Mouse (Mus musculus) frontal cortex, postnatal 14 days (tissue): ENCODE measurements around the gene Mrps2.
"Not testable (repeated sequence)": the region's sequence is repeated elsewhere in the genome, so short reads cannot be mapped to it uniquely, and the experiment has no call there.

Experiments
- DNase-seq, 2 experiments: peaks; one replicate each; pipeline ENCODE4 v3.0.0; 2022; ENCODE audit warnings: low spot score in 2 of 2

Mrps2 gene

GRCm38 (mm10) chr2:28472011-28472410, 4.1 kb downstream of the Mrps2 start:
- not testable (repeated sequence) for DNase-seq

- DNase-seq, result not testable (repeated sequence)
These were observed 10.1 kb downstream of the Mrps2 start for GRCm38 (mm10) chr2:28477993-28478392.

- no peak for DNase-seq
These were observed 11.6 kb downstream of the Mrps2 start for GRCm38 (mm10) chr2:28479208-28480204.

DNA sequence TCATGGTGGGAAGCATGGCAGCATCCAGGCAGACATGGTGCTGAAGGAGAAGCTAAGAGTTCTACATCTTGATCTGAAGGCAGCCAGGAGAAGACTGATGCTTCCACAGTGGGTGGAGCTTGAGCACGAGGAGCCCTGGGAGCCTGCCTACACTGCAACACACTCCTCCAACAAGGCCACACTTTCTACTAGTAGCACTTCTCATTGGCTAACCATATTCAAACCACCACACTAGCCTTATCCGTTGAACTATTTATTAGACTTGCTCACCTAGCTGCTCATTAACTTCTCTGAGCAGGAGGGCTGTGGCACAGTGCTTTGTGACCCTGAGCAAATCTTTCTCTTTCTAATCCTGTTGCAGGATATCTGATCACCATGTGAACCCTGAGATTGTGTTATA, 16.0 kb downstream of the Mrps2 start:
- DNase-seq, result no peak

DNA sequence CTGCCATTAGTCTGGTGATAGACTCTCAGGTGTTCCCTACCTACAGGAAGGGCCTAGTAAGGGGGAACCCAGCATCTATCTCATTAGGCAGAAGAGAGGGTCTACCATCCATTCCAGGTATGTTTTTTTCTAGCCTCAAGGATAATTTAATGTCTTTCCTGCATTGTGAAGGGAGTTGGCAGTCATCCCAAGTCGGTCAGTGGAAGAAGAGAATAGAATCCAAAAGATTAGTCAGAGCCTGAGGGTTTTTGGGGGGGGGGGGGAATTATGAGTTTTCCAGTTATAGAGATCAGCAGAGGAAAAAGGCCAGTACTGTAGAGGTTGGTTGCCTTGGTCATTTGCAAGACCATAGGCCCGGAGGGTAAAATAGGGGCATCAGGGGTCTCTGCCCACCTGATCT, 26.7 kb downstream of the Mrps2 start:
- no peak for DNase-seq

GRCm38 (mm10) chr2:28495207-28495756, 27.4 kb downstream of the Mrps2 start:
- DNase-seq, result no peak

DNA sequence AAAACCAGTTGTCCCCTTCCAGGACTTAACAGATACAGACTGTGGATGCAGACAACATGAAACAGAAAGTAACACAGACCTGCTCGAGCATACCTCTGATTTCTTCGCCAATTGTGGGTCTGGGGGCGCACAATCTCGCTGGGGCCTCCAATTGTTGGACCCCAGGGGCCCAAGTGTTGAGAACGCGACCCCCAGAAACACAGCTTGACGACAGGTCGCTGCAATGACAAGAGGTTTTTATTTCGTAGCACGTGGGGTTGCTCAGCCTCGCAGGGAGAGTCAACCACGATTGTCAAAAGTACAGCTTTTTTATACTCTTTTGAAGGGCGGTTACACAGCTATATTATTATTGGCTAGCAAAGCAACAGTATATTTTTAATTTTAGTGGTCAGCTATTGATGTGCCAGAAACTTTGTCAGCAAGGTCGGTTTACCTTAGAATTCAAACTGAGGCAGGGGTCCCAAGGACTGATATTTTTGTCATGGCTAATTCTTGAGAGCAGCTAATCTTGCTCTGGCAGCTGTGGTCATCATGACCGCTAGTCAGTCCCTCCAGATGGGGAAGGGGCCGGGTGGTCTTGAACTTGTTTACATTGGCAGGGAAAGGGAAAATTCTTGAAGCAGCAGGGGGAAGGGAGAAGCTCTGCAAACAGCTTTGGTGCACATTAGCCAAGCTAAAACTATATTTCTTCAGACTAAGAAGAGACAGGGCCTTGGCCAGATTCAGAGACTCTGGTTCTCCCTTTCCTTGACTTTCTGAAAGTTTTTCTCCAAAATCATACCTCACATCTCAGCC, 28.1 kb downstream of the Mrps2 start:
- no peak for DNase-seq

DNA sequence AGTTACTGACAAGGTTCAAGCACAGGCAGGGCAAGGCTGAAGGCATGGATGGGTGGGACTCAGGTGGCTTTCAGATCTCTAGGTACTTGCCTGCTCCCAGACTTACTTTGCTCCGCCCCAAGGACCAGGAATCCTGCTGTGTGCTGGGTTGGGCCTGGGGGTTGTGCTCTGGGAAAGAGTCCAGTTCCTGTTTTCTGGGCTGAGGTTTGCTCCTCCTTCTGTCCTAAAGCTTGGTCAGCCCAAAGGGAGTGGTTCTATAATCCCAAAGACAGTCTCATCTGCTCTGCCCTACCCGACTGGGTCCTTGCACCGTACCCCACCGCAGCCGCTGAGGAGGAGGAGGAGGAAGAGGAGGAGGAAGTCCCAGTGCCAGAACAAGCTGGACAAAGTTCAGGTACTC, 28.8 kb downstream of the Mrps2 start, which contains the start of gene Gbgt1:
Gene Gbgt1, plus strand, starts transcription at position 221 of the 400 bp plus-strand sequence.
- DNase-seq, result no peak

DNA sequence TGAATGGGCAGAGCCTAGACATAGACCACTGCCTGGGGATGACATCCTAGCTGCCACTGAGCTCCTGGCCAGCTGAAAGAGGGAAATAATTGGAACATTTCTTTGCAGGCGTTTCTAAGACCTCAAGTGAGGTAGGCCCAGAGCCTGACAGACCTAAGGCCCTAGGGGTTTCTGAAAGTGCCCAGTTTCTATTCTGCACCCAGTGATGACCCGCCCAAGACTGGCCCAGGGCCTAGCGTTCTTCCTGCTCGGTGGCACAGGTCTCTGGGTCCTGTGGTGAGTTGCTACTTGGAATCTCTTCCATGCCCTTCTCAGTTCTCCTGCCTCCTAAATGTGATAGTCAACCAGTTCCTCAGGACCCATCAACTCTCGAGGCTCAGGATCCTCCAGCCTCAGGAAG, 29.7 kb downstream of the Mrps2 start:
- no peak for DNase-seq

- DNase-seq, result no peak
These were observed 30.6 kb downstream of the Mrps2 start for GRCm38 (mm10) chr2:28498431-28498830.

GRCm38 (mm10) chr2:28502987-28503386, 35.1 kb downstream of the Mrps2 start:
- no peak for DNase-seq

DNA sequence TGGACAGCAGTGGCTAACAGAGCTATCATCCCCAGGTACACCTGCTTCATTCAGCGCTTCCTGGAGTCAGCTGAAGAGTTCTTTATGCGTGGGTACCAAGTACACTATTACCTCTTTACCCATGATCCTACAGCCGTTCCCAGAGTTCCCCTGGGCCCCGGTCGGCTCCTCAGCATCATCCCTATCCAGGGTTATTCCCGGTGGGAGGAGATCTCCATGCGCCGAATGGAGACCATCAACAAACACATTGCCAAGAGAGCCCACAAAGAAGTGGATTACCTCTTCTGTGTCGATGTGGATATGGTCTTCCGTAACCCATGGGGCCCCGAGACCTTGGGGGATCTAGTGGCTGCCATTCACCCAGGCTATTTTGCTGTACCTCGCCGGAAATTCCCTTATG, 36.8 kb downstream of the Mrps2 start:
- DNase-seq, result peak in 1 of 2 experiments; percentile 0

GRCm38 (mm10) chr2:28505795-28506194, 37.9 kb downstream of the Mrps2 start, which contains the start of gene Gm10134:
Gene Gm10134, plus strand, starts transcription at chr2:28506095.
- peak in 1 of 2 experiments; percentile 1 for DNase-seq

- DNase-seq, result peak in 1 of 2 experiments; percentile 0
These were observed 38.4 kb downstream of the Mrps2 start for GRCm38 (mm10) chr2:28506291-28506690.

DNA sequence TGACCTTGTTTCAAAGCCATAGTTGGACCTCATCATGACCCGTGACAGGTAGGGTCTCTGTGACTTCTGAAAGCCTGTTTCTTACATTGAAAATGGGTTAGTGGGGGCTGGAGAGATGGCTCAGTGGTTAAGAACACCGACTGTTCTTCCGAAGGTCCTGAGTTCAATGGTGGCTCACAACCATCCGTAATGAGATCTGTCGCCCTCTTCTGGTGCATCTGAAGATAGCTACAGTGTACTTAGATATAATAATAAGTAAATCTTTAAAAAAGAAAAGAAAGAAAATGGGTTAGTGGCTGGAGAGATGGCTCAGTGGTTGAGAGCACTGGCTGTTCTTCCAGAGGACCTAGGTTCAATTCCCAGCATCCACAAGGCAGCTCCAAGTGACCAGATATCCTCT, 43.7 kb downstream of the Mrps2 start:
- not testable (repeated sequence) for DNase-seq

DNA sequence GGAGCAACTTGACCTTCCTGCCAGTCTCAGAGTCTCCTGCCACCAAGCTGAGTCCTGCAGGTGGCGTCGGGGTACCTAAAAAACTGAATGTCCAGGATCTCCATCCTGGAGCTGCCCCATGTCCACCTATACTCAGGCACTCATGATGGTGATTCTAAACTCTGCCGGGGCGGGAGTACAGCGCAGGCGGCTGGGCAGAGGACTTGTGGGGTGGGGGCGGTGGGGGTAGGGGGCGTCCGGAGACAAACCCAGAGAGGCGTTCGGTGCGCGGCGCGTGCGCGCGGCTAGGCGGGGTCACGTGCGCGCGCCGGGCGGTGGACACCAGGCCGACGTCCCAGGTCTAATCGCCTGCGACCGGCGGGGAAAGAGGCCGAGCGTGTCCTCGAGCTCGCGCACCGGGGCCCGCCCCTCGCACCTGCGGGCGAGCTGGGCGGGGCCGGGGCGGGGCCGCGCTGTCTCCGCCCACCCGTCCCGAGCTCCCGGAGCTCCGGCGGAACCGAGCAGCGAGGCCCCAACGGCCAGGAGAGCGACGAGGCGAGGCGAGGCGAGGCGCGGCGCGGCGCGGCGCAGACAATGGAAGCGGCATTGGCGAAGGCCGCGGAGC, 45.0 kb downstream of the Mrps2 start, which contains the start of gene Ralgds:
Gene Ralgds, plus strand, starts transcription at position 328 of the 604 bp plus-strand sequence.
- DNase-seq, result peak in 1 of 2 experiments; percentile 17

DNA sequence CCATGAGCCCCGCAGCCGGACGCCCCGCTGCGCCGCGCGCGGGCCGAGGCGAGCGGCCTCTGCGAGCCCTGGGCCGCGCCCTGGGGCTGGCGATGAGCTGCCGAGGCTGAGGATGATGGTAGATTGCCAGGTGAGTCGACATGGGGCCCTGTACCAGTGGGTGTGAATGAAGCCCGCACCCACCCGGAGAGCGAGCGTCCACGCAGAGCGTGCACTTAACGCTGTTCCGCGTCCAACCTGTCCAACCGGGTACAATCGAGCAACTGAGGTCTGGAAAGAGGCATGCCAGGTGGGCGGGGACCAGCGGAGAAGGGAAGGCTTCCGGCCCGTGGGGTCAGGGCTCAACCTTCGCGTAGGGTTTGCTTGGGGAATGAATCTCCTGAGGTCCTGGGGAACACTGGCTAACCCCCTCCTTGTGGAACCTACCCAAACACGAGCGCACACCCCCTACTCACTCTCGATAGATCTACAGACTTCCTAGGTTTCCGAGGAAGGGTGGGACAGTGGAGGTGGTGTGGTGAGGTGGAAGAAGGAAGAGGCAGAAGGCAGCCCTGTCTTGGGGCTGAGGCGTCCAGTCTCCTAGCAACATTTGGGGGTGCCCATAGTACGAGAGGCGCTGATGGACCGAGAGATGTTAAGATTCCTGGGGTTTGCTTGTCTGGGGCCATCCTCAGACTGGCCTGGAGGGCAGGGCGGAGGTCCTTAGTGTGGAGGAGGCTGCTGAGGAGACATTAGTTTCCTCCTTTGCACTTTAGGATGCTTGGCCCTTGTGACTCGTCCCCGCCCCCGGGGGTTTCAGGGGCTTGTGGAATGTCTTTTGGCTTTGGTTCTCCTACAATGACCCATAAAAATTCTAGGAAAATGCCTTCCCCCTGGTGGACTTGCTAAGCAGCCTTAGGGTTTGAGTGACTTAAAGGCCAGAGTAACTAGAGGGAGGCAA, 45.8 kb downstream of the Mrps2 start:
- peak in 1 of 2 experiments; percentile 30 for DNase-seq

DNA sequence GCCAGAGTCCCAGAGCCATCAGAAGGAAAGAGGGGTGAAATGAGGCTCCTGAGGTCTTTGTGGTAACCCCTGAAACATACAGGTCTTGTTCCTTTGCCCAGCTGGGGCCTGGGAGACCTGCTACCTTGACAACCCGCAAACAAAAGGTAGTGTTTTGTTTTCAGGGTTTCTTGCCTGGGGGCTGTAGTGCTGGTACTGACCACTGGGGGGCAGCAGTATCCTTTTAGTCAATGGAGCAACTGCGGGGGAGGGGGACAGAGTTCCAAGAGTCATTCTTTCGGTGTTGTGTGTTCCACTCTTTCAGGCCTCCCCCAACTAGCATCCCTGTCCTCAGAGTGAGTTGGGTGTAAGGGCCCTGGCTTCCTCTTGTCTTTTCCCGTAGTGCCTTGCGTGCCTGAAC, 46.6 kb downstream of the Mrps2 start:
- DNase-seq, result peak; percentile 69 to 84

DNA sequence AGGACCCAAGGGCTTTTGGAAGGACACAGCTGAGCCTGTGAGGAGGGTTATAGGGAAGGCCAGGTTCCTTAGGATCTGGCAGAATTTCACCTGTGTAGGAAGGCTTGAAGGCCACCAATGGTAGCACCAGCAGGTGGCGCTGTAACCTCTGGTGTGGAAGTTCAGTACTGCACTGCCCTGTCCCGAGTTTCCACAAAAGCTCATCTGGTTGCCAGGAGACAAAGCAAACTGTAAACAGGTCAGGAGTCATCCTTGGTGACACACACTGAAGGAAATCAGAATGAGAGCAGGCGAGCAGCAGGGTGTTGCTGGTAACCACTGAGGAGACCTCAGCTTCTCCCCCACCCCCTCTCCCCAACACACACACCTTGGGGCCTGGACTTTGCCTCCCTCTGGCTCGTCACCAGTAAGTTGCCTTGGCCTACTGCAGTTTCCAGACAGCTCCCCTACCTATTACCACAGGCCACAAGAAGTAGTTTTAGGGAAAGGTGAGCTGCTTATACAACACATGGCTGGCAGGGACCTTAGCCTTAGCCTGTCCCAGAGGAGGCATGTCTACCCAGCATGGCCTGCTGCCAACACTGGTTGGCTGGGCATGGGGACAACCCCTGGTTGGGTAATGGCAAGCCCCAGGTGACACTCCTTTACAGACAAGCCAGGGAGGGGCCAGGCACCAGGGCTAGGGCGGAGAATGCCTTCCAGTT, 49.5 kb downstream of the Mrps2 start:
- peak in 1 of 2 experiments; percentile 52 for DNase-seq

DNA sequence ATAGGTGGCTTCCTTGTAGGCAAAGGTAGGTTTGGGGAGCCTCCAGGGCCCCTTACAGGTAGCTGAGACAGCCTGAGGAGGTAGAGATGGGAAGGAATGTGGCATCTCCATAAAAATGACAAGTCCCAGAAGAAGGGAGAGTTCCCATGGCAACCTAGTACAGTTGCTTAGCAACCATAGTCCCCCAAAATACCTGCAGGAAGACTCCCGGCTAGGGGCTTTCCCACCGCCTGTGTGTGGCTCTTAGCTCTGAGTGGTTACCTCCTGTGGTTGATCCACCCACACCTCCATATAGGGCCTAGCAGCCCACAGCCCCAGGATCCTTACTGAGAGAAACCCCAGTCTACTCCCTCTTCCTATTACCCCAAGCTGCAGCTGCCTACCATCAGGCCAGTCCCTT, 50.4 kb downstream of the Mrps2 start:
- peak; percentile 72 to 84 for DNase-seq
